Mouse (Mus musculus) hindbrain, embryonic 14.5 days (tissue): ENCODE data around the gene Sbpl. TPM values are rescaled to one million over a fixed set of nuclear protein-coding genes. Genes with fewer than 3 reads are reported as not detected.
A peak's percentile ranks its signal among the peaks of the same experiment; 100 is the strongest.

Experiments
- ATAC-seq: fragments of 200-750 bp; cut with Nextera tagmentation; 2 replicates; pipeline ENCODE4 v1.8.0; 2017; ENCODE audit warnings: moderate number of reproducible peaks, mild to moderate bottlenecking, moderate TSS enrichment, moderate library complexity; ENCODE audit not compliant: low FRiP score
- DNase-seq: peaks from one replicate; pipeline ENCODE4 v3.0.0-alpha.2; 2015; ENCODE audit warnings: low spot score
- H3K27ac ChIP-seq: fragments of 300-500 bp; sonication (generic); 2 replicates; pipeline ENCODE4 v1.5.1; 2014; ENCODE audit warnings: mild to moderate bottlenecking, moderate library complexity
- H3K27me3 ChIP-seq: fragments of 300-500 bp; sonication (generic); 2 replicates; pipeline ENCODE4 v1.6.1; 2014; ENCODE audit warnings: mild to moderate bottlenecking, low read length, mixed read lengths; ENCODE audit not compliant: control insufficient read depth, insufficient read depth
- H3K36me3 ChIP-seq: fragments of 300-500 bp; sonication (generic); replicated peaks from 2 replicates; pipeline ENCODE4 v1.6.1; 2014; ENCODE audit not compliant: control insufficient read depth, insufficient read depth
- H3K4me1 ChIP-seq: fragments of 300-500 bp; sonication (generic); replicated peaks from 2 replicates; pipeline ENCODE4 v1.6.1; 2014; ENCODE audit warnings: antibody characterized with exemption, low read length, mixed read lengths; ENCODE audit not compliant: control insufficient read depth, insufficient read depth
- H3K4me2 ChIP-seq: fragments of 300-500 bp; sonication (generic); replicated peaks from 2 replicates; pipeline ENCODE4 v1.6.1; 2014; ENCODE audit warnings: mild to moderate bottlenecking, moderate library complexity
- H3K4me3 ChIP-seq: fragments of 300-500 bp; sonication (generic); replicated peaks from 2 replicates; pipeline ENCODE4 v1.5.1; 2014; ENCODE audit warnings: mild to moderate bottlenecking, low read length
- H3K9ac ChIP-seq: fragments of 300-500 bp; sonication (generic); 2 replicates; pipeline ENCODE4 v1.6.1; 2014
- H3K9me3 ChIP-seq: fragments of 300-500 bp; sonication (generic); 2 replicates; pipeline ENCODE4 v1.6.1; 2016; ENCODE audit warnings: low read length; ENCODE audit not compliant: control insufficient read depth
- WGBS: fragments of 180-500 bp; shearing (Covaris S2); extraction: QIAGEN DNeasy Blood & Tissue Kit; methylation state at CpG from one replicate; pipeline ENCODE4 v1.1.7; 2014; 5-methylcytosine and 5-hydroxymethylcytosine counted together
- polyA plus RNA-seq: library from polyadenylated mRNA; unstranded; fragments of >200 nt; fragmentation: Nextera tagmentation; extraction: Ambion mirVana; gene quantifications from 2 replicates; pipeline ENCODE4 v1.2.1, GENCODE M21; 2014

Gene Sbpl
- polyA plus RNA-seq, 1 experiment from 2014 or later: not detected

DNA sequence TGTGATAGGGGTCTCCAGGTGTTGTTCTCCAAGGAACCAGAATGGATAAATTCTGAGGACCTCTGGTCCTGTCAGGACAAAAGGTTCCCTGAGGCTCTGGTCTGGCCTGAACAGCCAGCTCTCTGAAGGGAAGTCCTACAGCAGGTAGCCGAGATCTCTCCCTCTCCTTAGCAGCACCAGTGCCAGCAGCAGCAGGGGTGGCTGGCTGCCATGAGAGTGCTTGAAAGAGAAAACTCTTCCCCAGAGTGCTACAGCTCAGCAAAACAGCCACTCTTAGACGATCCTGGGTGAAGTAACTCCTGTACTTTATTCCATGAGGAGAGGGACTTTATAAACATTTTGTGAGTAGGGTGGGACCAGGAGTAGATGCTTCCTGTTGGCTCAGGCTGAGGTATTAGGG lies 34.7 kb upstream of the Sbpl start:
- Histone ChIP-seq H3K4me3 (no peak overlapping the region), H3K27me3 (no peaks in the 10 kb centered on the region), H3K36me3 (no peaks in the 10 kb centered on the region), H3K9ac (no peak overlapping the region), H3K27ac (no peak overlapping the region), H3K4me2 (no peak overlapping the region), H3K9me3 (no peaks in the 10 kb centered on the region), H3K4me1 (peaks cover 5% of the 10 kb centered on the region; the same call in 1 of the 2 replicates)
- DNase-seq (no peak), ATAC-seq (no peak)
- WGBS: 59% methylated on average over 2 of the region's 2 CpGs

DNA sequence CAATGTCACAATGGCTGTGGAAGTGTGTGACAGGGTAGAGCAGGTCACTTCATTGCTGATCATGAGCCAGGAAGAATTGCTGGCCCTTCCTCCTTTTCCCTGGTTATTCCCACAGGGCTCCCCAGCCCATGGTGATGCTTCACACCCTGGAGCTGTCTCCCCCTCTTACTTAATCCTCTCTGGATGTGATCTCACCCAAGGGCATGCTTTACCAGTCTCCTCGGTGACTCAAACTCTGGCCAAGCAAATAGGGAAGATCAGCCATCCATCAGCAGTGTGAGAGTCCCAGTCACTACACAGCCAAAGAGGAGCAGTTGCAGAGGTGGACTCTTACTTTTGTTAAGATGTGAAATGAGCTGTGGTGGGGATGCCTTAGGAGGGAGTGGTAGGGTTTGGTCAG lies 29.9 kb upstream of the Sbpl start:
- H3K9me3 ChIP-seq: no peaks in the 10 kb centered on the region
- no peaks in the 10 kb centered on the region for H3K4me1 ChIP-seq
- no peaks in the 10 kb centered on the region for H3K36me3 ChIP-seq
- no peak overlapping the region for H3K4me3 ChIP-seq
- DNase-seq (no peak), ATAC-seq (no peak)
- no peak overlapping the region for H3K4me2 ChIP-seq
- WGBS: 79% methylated on average over 1 of the region's 1 CpGs
- no peak overlapping the region for H3K9ac ChIP-seq
- no peaks in the 10 kb centered on the region for H3K27me3 ChIP-seq
- H3K27ac ChIP-seq: no peak overlapping the region

DNA sequence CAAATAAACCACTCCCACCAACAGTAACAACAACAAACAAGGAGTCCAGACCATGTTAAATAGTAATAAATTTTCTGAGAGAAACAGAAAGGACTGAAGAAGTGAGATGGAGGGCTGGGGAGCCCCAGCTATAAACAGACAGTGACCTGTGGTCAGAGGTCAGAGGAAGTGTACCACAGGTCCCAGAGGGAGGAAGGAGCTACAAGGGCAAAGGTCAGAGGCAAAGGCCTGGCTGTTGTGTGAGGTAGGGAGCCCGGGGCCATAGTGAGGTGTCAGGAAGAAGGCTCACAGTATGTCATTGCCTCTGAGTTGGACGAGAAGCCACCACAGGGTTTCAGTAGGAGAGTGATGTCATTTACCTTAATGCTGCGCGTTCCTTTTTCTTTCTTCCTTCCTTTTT lies 27.8 kb upstream of the Sbpl start:
- WGBS: 66% methylated on average over 4 of the region's 4 CpGs
- Histone ChIP-seq H3K27me3 (no peaks in the 10 kb centered on the region), H3K9ac (no peak overlapping the region), H3K36me3 (no peaks in the 10 kb centered on the region), H3K4me2 (no peak overlapping the region), H3K4me3 (no peak overlapping the region), H3K9me3 (no peaks in the 10 kb centered on the region), H3K27ac (no peak overlapping the region), H3K4me1 (no peaks in the 10 kb centered on the region)
- DNase-seq: no peak
- ATAC-seq: no peak

DNA sequence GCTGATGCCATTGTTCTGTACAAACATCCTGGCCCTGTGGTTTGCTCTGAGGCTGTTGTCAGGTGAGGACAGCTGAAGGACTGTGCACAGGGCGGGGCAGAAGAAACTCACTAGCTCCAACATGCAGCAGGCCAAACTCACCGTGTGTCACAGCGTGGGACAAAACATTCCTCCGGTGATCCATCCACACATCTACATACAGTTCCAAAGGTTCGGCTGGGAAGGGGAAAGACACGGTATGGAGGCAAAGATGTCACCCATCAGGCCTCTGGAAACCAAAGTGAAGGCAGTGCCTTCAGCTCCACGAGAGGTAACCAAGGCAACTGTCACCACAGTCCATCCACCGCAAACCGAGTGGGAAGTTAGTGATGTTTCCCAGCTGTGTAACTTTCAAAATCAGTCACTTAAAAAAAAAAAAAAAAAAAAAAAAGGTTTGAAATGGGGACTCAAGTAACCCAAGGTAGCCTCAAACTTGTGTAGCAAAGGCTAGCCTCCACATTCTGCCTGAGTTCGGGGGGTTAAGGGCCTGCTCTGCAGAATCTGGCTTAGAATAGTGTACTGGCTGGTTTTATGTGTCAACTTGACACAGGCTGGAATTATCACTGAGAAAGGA lies 25.3 kb upstream of the Sbpl start, which contains the start of gene Prss30:
Prss30 (minus strand) TSS at position 270 of the 613 bp plus-strand sequence.
- ATAC-seq (no peak), DNase-seq (no peak)
- 77% methylated on average over 10 of the region's 10 CpGs for WGBS
- no peaks in the 10 kb centered on the region for H3K27me3 ChIP-seq
- H3K9me3 ChIP-seq: no peaks in the 10 kb centered on the region
- no peak within 1 kb of the TSS for H3K4me2 ChIP-seq
- H3K9ac ChIP-seq: no peak within 1 kb of the TSS
- H3K27ac ChIP-seq: no peak within 1 kb of the TSS
- no peaks in the 10 kb centered on the region for H3K4me1 ChIP-seq
- H3K4me3 ChIP-seq: no peak within 1 kb of the TSS
- no peaks in the 10 kb centered on the region for H3K36me3 ChIP-seq

DNA sequence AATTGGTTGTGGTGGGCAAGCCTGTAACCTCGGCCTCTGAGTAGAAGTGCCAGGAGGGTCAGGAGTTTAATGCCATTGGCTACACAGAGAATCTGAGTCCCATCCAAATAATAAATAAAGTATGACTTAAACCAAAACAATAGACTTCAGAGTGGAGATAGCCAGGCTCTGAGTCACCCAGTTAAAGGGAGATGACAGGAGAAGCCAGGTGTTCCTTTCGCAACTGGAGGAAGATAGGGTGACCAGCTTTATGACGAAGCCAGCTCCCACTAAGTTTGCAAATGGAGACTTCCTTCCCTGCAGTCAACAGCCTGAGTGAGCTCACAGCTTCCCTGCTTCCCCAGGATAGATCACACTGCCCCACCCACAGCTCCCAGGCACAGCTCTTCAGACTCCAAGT lies 24.4 kb upstream of the Sbpl start:
- H3K36me3 ChIP-seq: no peaks in the 10 kb centered on the region
- H3K27ac ChIP-seq: no peak overlapping the region
- no peak overlapping the region for H3K4me2 ChIP-seq
- H3K4me1 ChIP-seq: no peaks in the 10 kb centered on the region
- no peak overlapping the region for H3K9ac ChIP-seq
- DNase-seq (no peak), ATAC-seq (no peak)
- no peaks in the 10 kb centered on the region for H3K27me3 ChIP-seq
- 64% methylated on average over 3 of the region's 3 CpGs for WGBS
- no peak overlapping the region for H3K4me3 ChIP-seq
- no peaks in the 10 kb centered on the region for H3K9me3 ChIP-seq

DNA sequence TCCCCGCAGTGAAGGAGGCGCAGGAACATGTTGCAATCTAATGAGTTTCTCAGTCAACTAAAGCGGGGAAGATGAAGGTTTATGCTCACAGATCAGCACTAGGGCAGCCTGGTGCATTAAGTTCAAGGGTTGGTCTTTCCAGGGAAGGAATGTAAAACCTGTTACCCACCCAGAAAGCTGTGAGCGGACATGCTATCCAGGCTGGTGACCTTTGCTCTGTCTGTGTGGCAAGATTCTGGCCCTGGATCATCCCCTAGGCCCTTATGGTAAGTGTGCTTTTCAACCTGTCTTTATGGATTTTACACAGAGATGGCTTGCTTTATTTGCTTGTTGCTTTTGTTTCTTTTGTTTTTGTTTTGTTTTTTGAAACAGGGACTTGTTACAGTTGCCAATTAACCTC lies 21.6 kb upstream of the Sbpl start:
- 81% methylated on average over 4 of the region's 4 CpGs for WGBS
- H3K9me3 ChIP-seq: no peaks in the 10 kb centered on the region

DNA sequence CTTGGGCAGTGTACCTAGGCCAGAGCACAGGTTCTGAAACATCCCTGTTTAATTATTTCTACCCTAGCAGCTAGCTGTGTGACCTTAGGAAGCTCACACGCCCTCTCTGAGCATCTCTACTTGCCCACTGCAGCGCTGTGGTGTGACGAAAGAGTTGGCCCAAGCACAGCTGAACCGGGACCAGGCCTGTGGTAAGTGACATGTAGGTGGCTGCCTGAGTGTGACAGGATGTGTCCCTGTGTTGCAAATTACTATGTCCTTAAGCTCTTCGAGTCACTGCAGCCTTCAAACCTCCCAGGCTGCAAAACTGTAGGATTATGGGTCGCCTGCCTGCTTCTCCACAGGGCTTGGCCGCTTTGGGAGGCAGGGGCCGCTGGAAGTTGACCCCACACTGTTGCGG lies 16.2 kb upstream of the Sbpl start:
- Histone ChIP-seq H3K27ac (no peak overlapping the region), H3K4me3 (no peak overlapping the region), H3K9ac (no peak overlapping the region), H3K36me3 (no peaks in the 10 kb centered on the region), H3K4me2 (no peak overlapping the region), H3K4me1 (no peaks in the 10 kb centered on the region), H3K27me3 (no peaks in the 10 kb centered on the region), H3K9me3 (no peaks in the 10 kb centered on the region)
- DNase-seq: no peak
- no peak for ATAC-seq
- 84% methylated on average over 9 of the region's 9 CpGs for WGBS

More for the DNA sequence above, 21.6 kb upstream of the Sbpl start:
- ATAC-seq (no peak), DNase-seq (no peak)
- Histone ChIP-seq H3K4me1 (no peaks in the 10 kb centered on the region), H3K9ac (no peak overlapping the region), H3K4me3 (no peak overlapping the region), H3K4me2 (no peak overlapping the region), H3K36me3 (no peaks in the 10 kb centered on the region), H3K27me3 (no peaks in the 10 kb centered on the region), H3K27ac (no peak overlapping the region)

DNA sequence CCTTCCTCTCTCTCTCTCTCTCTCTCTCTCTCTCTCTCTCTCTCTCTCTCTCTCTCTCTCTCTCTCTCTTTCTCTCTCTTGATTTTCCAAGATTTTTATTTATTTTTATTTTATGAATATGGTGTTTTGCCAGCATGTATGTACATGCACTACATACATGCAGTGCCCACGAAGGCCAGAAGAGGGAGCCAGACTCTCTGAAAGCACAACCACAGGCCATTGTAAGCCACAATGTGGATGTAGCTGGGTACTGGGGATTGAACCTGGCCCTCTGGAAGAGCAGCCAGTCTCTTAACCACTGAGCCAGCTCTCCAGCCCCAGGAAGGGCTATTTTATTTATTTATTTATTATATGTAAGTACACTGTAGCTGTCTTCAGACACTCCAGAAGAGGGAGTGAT lies 14.2 kb upstream of the Sbpl start:
- Histone ChIP-seq H3K4me1 (no peaks in the 10 kb centered on the region), H3K36me3 (no peaks in the 10 kb centered on the region), H3K27ac (no peak overlapping the region), H3K4me3 (no peak overlapping the region), H3K4me2 (no peak overlapping the region), H3K9ac (no peak overlapping the region), H3K27me3 (no peaks in the 10 kb centered on the region), H3K9me3 (no peaks in the 10 kb centered on the region)
- DNase-seq (peak; percentile 76), ATAC-seq (no peak)
- 0% methylated on average over 1 of the region's 1 CpGs for WGBS

DNA sequence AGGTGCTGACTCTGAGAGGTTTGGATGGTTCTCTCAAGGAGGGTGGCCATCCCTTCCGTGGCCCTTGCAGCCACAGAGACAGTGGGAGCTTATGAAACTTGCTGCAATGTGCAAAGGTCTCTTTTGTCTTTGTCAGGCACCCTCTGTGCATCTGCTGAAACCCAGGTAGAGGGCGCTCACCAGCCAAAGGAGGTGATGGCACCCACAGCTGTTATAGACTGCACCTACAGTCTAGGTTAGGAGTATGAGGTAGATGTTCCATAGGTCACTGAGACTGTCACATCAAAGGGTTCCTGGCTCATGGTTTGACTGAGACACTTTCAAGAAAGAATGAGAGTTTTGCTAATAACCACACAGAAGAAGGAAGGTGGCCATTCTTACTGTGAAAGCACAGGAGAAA lies 13.7 kb upstream of the Sbpl start:
- H3K27me3 ChIP-seq: no peaks in the 10 kb centered on the region
- no peak overlapping the region for H3K9ac ChIP-seq
- no peaks in the 10 kb centered on the region for H3K9me3 ChIP-seq
- H3K27ac ChIP-seq: no peak overlapping the region
- no peaks in the 10 kb centered on the region for H3K36me3 ChIP-seq
- DNase-seq: no peak
- no peak overlapping the region for H3K4me3 ChIP-seq
- H3K4me2 ChIP-seq: no peak overlapping the region
- no peak for ATAC-seq
- H3K4me1 ChIP-seq: no peaks in the 10 kb centered on the region
- WGBS: 59% methylated on average over 2 of the region's 2 CpGs
